Mouse (Mus musculus) kidney, adult 2 months (tissue): Measurements from ENCODE around the gene Wdsub1.

Source experiments
- CTCF ChIP-seq: fragments of 200-500 bp; conservative IDR thresholded peaks from 2 replicates; pipeline ENCODE4 v1.5.1; 2011; ENCODE audit warnings: low read depth, mild to moderate bottlenecking, control low read depth, low read length, moderate library complexity, mixed read lengths; ENCODE audit not compliant: insufficient read depth, insufficient read length
- POLR2A ChIP-seq: fragments of 200-500 bp; IDR thresholded peaks from one replicate; pipeline ENCODE4 v1.6.1; 2011; ENCODE audit warnings: low read depth, low read length, control low read depth

DNA sequence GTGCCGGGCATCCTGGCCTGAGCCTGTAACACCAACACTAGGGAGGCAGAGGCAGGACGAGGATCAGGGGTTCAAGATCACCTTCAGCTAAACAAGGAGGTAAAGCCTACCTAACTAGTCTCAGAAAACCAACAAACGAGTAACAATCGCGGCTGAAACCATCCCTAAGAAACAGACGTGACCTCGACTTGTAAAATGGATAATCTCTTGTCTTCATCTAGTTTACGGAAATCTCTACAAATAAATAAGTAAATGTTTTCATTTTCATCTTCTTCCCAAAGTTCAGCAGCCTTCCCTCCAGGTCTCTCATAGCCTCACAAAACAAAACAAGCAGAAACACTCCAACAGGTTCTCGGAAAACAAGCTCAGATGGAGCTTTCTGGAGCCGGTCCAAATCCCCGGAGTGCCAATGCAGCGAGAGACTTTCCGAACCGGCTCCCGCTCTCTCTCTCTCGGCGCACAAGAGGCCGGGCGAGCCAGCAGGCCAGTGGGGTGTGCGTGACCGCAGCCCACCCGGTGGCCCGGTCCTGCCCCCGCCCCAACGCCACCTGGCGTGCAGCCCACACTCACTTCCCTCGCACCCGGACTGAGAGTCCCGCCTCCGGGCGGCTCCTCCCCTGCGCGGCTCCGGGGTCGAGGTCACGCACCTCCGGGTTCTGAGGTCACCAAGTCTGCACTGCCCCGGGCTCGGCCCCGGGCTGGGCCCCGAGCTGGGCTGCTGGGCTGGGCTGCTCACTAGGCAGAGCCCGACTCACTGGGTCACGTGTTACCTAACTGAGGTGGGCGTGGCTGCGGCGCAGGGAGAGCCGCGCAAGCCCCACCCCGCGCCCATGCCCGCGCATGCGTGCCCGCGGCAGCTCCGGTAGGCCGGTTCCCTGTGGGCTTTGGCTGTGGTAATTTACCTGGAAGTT is at the start of gene Wdsub1:
- TF ChIP-seq CTCF (no peak), POLR2A (no peak)
